Mouse (Mus musculus): ENCODE data around the gene Zfp428. TPM values are rescaled to one million over a fixed set of nuclear protein-coding genes. Genes with fewer than 3 reads are reported as not detected.
A peak's percentile ranks its signal among the peaks of the same experiment; 100 is the strongest.

Zfp428 gene
- total RNA-seq, 1 experiment: 114 TPM

- Histone ChIP-seq H3K27ac (ENCODE audit: insufficient read depth, low read depth, low read length, poor library complexity, severe bottlenecking) (no peak overlapping the region), H3K9me3 (ENCODE audit: control insufficient read depth, insufficient read depth, low read depth, low read length) (no peaks in the 10 kb centered on the region), H3K36me3 (ENCODE audit: control insufficient read depth, insufficient read depth, low read length, poor library complexity, severe bottlenecking) (peaks cover 9% of the 10 kb centered on the region), H3K9ac (ENCODE audit: insufficient read depth, low read depth, low read length, poor library complexity, severe bottlenecking) (no peak overlapping the region), H3K4me1 (ENCODE audit: control insufficient read depth in 2 of 2, insufficient read depth in 2 of 2, low read length in 2 of 2, poor library complexity in 1 of 2) (peaks cover 0 to 7% of the 10 kb centered on the region in 2 experiments; a peak in 1 of 4 replicates), H3K4me3 (ENCODE audit: insufficient read depth in 1 of 2, low read depth in 1 of 2, low read length in 2 of 2, poor library complexity in 1 of 2, severe bottlenecking in 1 of 2) (0 out of 4 replicates have a peak overlapping the region, but pooled peaks of 1 of the 2 experiments have one; percentile 7)
- TF ChIP-seq ZNF384 (IDR thresholded peaks at IDR 0.05; ENCODE audit: low read depth, low read length): no peak
- peak; percentile 80 for TF ChIP-seq CHD2 (IDR thresholded peaks at IDR 0.05; ENCODE audit: low read depth, low read length)
- no peak for TF ChIP-seq MAFK (IDR thresholded peaks at IDR 0.05; ENCODE audit: insufficient read depth, low read depth, low read length)
- no peak for TF ChIP-seq HCFC1 (IDR thresholded peaks at IDR 0.05; ENCODE audit: borderline replicate concordance, insufficient read depth, low read length)
- 0 out of 2 replicates have a peak, but pooled peaks have one; percentile 14 for TF ChIP-seq ZC3H11A (IDR thresholded peaks at IDR 0.05; ENCODE audit: borderline replicate concordance, low read depth, low read length)
- in situ Hi-C loops (cut with MboI; ENCODE audit: low sequenced_read_pairs in 2 of 2, unreplicated experiment in 2 of 2): no loop called here
- DNase-seq (ENCODE audit: low read depth, low spot score): no peak
Measured at GRCm38 (mm10) chr7:24544506-24544905, 37.7 kb downstream of the Zfp428 start.

- Histone ChIP-seq H3K27ac (ENCODE audit: insufficient read depth, low read depth, low read length, poor library complexity, severe bottlenecking) (peak within 1 kb of the TSS; percentile 34), H3K4me1 (ENCODE audit: control insufficient read depth in 2 of 2, insufficient read depth in 2 of 2, low read length in 2 of 2, poor library complexity in 1 of 2) (peaks cover 0 to 10% of the 10 kb centered on the region in 2 experiments; a peak in 2 of 4 replicates), H3K4me3 (ENCODE audit: insufficient read depth in 1 of 2, low read depth in 1 of 2, low read length in 2 of 2, poor library complexity in 1 of 2, severe bottlenecking in 1 of 2) (peak within 1 kb of the TSS; percentile 85 to 98), H3K36me3 (ENCODE audit: control insufficient read depth, insufficient read depth, low read length, poor library complexity, severe bottlenecking) (peaks cover 14% of the 10 kb centered on the region), H3K9me3 (ENCODE audit: control insufficient read depth, insufficient read depth, low read depth, low read length) (no peaks in the 10 kb centered on the region), H3K9ac (ENCODE audit: insufficient read depth, low read depth, low read length, poor library complexity, severe bottlenecking) (peak within 1 kb of the TSS; percentile 97)
- DNase-seq (ENCODE audit: low read depth, low spot score): no peak
- in situ Hi-C loops (cut with MboI; ENCODE audit: low sequenced_read_pairs in 2 of 2, unreplicated experiment in 2 of 2): no loop called here
- TF ChIP-seq MAFK (IDR thresholded peaks at IDR 0.05; ENCODE audit: insufficient read depth, low read depth, low read length): no peak
- no peak for TF ChIP-seq CHD2 (IDR thresholded peaks at IDR 0.05; ENCODE audit: low read depth, low read length)
- no peak for TF ChIP-seq ZNF384 (IDR thresholded peaks at IDR 0.05; ENCODE audit: low read depth, low read length)
- TF ChIP-seq HCFC1 (IDR thresholded peaks at IDR 0.05; ENCODE audit: borderline replicate concordance, insufficient read depth, low read length): no peak
- no peak for TF ChIP-seq ZC3H11A (IDR thresholded peaks at IDR 0.05; ENCODE audit: borderline replicate concordance, low read depth, low read length)
Measured at GRCm38 (mm10) chr7:24546068-24546614, 39.3 kb downstream of the Zfp428 start, which contains the start of the genes Pinlyp and Xrcc1. Gene Pinlyp (minus strand): TSS chr7:24546118. Gene Xrcc1 (plus strand): TSS chr7:24546289.

GRCm38 (mm10) chr7:24546634-24547389, 40.0 kb downstream of the Zfp428 start:
- TF ChIP-seq ZNF384 (IDR thresholded peaks at IDR 0.05; ENCODE audit: low read depth, low read length) (no peak), MAFK (IDR thresholded peaks at IDR 0.05; ENCODE audit: insufficient read depth, low read depth, low read length) (0 out of 2 replicates have a peak, but pooled peaks have one; percentile 13), HCFC1 (IDR thresholded peaks at IDR 0.05; ENCODE audit: borderline replicate concordance, insufficient read depth, low read length) (peak; percentile 64; the same call in 1 of the 2 replicates), ZC3H11A (IDR thresholded peaks at IDR 0.05; ENCODE audit: borderline replicate concordance, low read depth, low read length) (no peak), CHD2 (IDR thresholded peaks at IDR 0.05; ENCODE audit: low read depth, low read length) (no peak)
- Histone ChIP-seq H3K9me3 (ENCODE audit: control insufficient read depth, insufficient read depth, low read depth, low read length) (no peaks in the 10 kb centered on the region), H3K4me3 (ENCODE audit: insufficient read depth in 1 of 2, low read depth in 1 of 2, low read length in 2 of 2, poor library complexity in 1 of 2, severe bottlenecking in 1 of 2) (peak overlapping the region; percentile 85 to 98), H3K4me1 (ENCODE audit: control insufficient read depth in 2 of 2, insufficient read depth in 2 of 2, low read length in 2 of 2, poor library complexity in 1 of 2) (peaks cover 0 to 11% of the 10 kb centered on the region in 2 experiments; a peak in 2 of 4 replicates), H3K9ac (ENCODE audit: insufficient read depth, low read depth, low read length, poor library complexity, severe bottlenecking) (peak overlapping the region; percentile 97), H3K27ac (ENCODE audit: insufficient read depth, low read depth, low read length, poor library complexity, severe bottlenecking) (peak overlapping the region; percentile 34), H3K36me3 (ENCODE audit: control insufficient read depth, insufficient read depth, low read length, poor library complexity, severe bottlenecking) (peaks cover 14% of the 10 kb centered on the region)
- peak; percentile 99 for DNase-seq (ENCODE audit: low read depth, low spot score)
- in situ Hi-C loops (cut with MboI; ENCODE audit: low sequenced_read_pairs in 2 of 2, unreplicated experiment in 2 of 2): no loop called here

- Histone ChIP-seq H3K9me3 (ENCODE audit: control insufficient read depth, insufficient read depth, low read depth, low read length) (no peaks in the 10 kb centered on the region), H3K4me3 (ENCODE audit: insufficient read depth in 1 of 2, low read depth in 1 of 2, low read length in 2 of 2, poor library complexity in 1 of 2, severe bottlenecking in 1 of 2) (peak overlapping the region; percentile 85 to 98), H3K36me3 (ENCODE audit: control insufficient read depth, insufficient read depth, low read length, poor library complexity, severe bottlenecking) (peaks cover 21% of the 10 kb centered on the region), H3K27ac (ENCODE audit: insufficient read depth, low read depth, low read length, poor library complexity, severe bottlenecking) (no peak overlapping the region; the same call in 1 of the 2 replicates), H3K4me1 (ENCODE audit: control insufficient read depth in 2 of 2, insufficient read depth in 2 of 2, low read length in 2 of 2, poor library complexity in 1 of 2) (peaks cover 0 to 11% of the 10 kb centered on the region in 2 experiments; a peak in 2 of 4 replicates), H3K9ac (ENCODE audit: insufficient read depth, low read depth, low read length, poor library complexity, severe bottlenecking) (peak overlapping the region; percentile 97)
- DNase-seq (ENCODE audit: low read depth, low spot score): no peak
- TF ChIP-seq CHD2 (IDR thresholded peaks at IDR 0.05; ENCODE audit: low read depth, low read length) (no peak), HCFC1 (IDR thresholded peaks at IDR 0.05; ENCODE audit: borderline replicate concordance, insufficient read depth, low read length) (no peak), MAFK (IDR thresholded peaks at IDR 0.05; ENCODE audit: insufficient read depth, low read depth, low read length) (no peak), ZNF384 (IDR thresholded peaks at IDR 0.05; ENCODE audit: low read depth, low read length) (no peak), ZC3H11A (IDR thresholded peaks at IDR 0.05; ENCODE audit: borderline replicate concordance, low read depth, low read length) (no peak)
- in situ Hi-C loops (cut with MboI; ENCODE audit: low sequenced_read_pairs in 2 of 2, unreplicated experiment in 2 of 2): no loop called here
Measured at GRCm38 (mm10) chr7:24547534-24548036, 40.8 kb downstream of the Zfp428 start.

All from ES-E14 (cell line).